Mouse (Mus musculus) 416B (cell line): ENCODE measurements around the gene Slc25a41.

ENCODE experiments used
- DNase-seq: peaks from one replicate; pipeline ENCODE4 v3.0.0; 2011; ENCODE audit warnings: low read depth

Slc25a41 gene

DNA sequence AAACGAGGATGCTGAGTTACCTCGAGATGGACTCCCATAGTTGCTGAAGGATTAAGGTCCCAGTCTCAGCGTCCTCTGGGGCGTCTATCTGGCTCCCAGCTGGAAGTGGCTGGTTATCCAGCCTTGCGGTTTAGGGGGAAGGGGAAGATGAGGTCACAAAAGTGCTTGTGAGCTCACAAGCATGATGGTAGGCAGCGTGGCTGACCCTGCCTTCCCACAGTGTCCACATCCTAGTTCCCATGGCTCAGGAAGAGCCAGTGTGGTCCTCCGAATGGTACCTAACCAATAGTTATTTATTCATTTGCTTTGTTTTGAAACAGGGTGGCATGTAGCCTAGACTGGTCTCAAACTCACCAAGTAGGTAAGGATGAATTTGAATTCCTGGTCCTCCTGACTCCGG is at the start of gene Slc25a41:
Gene Slc25a41 (minus strand): TSS at position 101 of the 400 bp plus-strand sequence.
- no peak for DNase-seq

DNA sequence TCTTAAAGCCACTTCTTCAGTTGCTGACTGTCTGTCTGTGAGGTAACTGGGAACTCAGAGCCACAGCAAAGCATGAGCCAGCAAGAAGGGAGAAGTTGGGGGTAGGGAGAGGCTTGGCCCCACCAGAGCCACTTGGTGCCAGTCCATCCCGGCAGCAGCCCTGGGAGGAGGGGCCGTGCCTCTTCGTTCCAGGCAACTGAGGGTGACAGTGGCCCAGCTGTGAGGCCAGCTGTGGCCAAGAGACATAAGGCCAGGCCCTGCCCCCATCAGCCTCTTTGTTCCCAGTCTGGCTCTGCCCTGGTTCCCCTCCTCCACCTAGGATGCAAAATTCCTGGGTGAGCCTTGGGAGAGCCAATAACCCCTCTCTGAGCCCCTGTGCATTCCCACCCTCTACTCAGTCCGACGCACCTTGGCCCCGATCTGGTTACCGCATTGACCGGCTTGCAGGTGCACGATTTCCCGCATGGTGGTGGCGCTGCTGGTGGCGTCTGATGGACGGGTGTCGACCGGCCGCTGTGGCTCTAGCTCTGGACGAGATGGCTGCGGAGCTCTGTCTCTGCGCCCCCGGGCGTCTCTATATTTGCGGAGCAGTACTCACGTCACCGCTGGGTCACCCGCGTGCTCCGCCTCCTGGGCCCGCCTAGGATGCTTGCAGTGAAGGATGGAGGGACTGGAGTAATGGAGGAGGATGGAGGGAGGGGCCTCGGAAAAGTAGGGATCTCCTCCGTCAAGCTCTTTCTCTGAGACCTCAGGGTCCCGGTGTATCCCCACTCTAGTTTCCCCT is 45.8 kb upstream of the Slc25a41 start, which contains the start of gene Tubb4a:
Gene Tubb4a (minus strand): TSS at position 734 of the 784 bp plus-strand sequence.
- DNase-seq = no peak

DNA sequence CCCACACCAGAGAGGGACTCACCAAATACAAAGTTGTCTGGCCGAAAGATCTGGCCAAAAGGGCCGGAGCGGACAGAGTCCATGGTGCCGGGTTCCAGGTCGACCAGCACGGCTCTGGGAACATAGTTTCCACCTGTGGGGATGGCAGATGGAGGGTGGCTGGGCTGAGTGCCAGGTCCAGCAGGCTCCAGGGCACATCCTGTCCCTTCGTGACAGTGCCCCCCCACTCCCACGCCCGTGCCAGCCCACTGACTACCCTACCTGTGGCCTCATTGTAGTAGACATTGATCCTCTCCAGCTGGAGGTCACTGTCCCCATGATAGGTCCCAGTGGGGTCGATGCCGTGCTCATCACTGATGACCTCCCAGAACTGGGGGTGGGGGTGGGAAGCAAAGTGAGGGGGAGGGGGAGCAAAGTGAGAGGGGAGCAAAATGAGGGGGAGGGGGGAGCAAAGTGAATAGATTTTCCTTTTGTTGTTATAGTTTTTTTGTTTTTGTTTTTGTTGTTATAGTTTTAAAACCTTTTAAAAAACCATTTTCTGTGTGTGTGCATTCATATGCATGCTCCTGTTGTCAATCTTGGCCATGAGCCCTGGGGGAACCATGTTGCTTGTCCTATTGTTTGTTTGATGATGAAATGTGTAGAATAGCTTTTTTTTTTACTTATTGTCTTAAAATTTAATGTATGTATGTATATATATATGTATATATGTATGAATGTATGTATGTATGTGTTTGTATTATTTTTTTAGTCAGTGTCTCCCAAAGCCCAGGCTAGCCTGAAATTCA is 44.7 kb upstream of the Slc25a41 start:
- DNase-seq = no peak

GRCm38 (mm10) chr17:57082481-57082880 is 41.0 kb upstream of the Slc25a41 start:
- DNase-seq = no peak

- DNase-seq = no peak
These were observed 39.9 kb upstream of the Slc25a41 start for GRCm38 (mm10) chr17:57081234-57081842.

GRCm38 (mm10) chr17:57079919-57080318 is 38.5 kb upstream of the Slc25a41 start:
- DNase-seq = no peak

- DNase-seq = peak; percentile 59
These were observed 36.9 kb upstream of the Slc25a41 start, which contains the start of gene Dennd1c for GRCm38 (mm10) chr17:57078336-57078735. Gene Dennd1c, minus strand, starts transcription at chr17:57078514.

- no peak for DNase-seq
These were observed 35.5 kb upstream of the Slc25a41 start for GRCm38 (mm10) chr17:57076916-57077315.

DNA sequence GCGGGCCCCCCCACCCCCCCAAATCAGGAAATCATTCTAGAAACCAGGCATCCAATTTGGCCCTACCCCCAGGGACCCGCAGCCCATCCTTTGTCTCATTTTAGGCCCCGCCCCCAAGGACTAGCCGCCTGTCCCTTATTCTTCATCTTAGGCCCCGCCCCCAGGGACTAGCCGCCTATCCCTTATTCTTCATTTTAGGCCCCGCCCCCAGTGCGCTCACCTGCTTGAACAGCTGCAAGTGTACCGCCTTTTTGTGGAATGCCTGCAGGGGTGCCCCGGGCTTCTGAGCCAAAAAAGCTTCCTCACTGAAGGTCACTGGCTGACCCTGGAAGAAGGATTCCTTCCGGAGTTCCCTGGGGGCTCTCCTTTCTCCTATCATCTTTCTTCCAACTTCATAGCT is 29.2 kb upstream of the Slc25a41 start:
- no peak for DNase-seq

GRCm38 (mm10) chr17:57070272-57070671 is 28.8 kb upstream of the Slc25a41 start:
- no peak for DNase-seq

- DNase-seq = no peak
These were observed 25.5 kb upstream of the Slc25a41 start for GRCm38 (mm10) chr17:57066908-57067307.

- DNase-seq = no peak
These were observed 21.6 kb upstream of the Slc25a41 start for GRCm38 (mm10) chr17:57063031-57063430.

DNA sequence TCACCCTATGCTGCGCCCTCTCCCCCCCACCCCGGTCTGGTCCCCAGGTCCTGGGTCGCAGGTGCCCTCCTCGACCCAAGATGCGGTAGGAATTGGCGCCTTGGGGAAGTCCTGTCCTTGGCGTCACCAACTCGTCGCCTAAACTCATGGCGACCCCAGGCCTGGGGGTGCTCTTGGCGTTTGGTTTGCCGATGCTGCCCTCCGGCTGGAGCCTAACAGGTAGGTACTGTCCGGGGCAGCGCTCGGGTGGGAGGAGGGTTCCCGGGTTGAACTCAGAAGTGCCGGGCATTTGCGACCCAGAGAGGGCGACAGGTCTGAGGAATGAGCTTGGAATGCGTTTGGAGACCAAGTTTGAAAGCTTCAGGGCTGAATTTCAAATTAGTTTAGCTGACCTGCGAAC is 21.1 kb upstream of the Slc25a41 start:
- no peak for DNase-seq

DNA sequence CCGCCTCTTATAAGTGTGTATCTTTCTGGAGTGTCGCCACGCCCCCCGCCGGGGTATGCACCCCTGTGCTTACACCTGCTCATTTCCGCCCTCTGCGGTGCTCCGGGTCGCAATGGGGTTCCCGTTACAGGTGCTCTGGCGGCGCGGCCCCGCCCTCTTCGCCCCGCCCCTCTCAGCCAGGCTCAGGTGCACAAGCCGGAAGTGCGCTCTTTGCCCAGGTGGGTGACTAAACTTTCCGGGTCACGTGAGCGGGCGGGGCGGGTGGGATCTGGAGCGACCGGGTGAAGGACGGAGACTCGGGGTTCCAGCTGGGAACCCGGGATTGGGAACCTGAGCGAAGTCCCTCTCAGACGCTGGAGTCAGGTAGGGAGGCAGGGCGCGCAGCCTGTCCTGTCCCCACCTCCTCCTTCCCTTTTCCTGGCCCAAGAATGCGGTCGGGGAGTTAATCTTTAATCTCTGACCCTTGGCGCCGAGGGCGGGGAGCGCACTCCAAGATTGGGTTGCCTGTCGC is 20.6 kb upstream of the Slc25a41 start:
- no peak for DNase-seq

- no peak for DNase-seq
These were observed 19.6 kb upstream of the Slc25a41 start for GRCm38 (mm10) chr17:57061069-57061468.

DNA sequence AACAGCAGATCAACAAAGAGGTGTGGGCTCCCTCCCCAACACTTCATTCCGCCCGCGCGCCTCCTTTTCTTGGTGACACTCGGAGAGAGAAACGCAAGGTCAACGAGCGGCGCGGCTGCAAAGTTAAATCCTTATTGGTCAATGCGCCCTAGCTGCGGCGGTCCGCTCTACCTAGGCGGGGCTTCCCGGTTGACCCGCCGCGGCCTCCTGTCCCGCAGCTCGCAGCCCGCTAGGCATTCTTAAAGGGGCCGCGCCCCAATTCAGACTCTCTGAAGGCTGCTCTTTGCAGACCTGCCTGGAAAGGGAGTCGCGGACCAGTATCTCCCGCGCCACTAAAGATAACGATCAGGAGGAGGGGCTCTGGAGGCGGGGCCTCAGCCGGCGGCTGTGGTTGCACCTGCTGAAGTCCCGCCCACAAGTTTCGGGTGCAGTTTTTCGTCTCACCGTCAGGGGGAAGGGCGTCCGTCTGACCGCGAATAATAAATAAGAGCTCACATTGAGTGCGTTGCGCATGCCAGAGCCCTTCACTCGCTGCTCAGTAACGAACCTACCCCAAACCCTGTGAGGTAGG is 18.9 kb upstream of the Slc25a41 start:
- peak; percentile 97 for DNase-seq

- peak; percentile 80 for DNase-seq
These were observed 18.1 kb upstream of the Slc25a41 start, which contains the start of gene Slc25a23 for GRCm38 (mm10) chr17:57059486-57059977. Gene Slc25a23, minus strand, starts transcription at chr17:57059863.

GRCm38 (mm10) chr17:57058891-57059485 is 17.5 kb upstream of the Slc25a41 start, which contains the start of gene Crb3:
Gene Crb3, plus strand, starts transcription at chr17:57059105.
- DNase-seq = no peak

GRCm38 (mm10) chr17:57056246-57056645 is 14.8 kb upstream of the Slc25a41 start:
- DNase-seq = no peak

DNA sequence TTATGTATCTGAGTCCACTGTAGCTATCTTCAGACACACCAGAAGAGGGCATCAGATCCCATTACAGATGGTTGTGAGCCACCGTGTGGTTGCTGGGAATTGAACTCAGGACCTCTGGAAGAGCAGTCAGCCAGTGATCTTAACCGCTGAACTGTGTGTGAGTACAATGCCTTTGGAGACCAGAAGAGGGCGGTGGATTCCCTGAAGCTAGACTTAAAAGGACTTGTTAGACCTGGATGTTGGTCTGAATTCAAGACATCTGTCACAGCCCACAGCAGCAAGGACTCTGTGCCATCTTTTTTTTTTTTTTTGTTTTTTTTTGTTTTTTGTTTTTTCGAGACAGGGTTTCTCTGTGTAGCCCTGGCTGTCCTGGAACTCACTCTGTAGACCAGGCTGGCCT is 10.2 kb upstream of the Slc25a41 start:
- peak; percentile 78 for DNase-seq

DNA sequence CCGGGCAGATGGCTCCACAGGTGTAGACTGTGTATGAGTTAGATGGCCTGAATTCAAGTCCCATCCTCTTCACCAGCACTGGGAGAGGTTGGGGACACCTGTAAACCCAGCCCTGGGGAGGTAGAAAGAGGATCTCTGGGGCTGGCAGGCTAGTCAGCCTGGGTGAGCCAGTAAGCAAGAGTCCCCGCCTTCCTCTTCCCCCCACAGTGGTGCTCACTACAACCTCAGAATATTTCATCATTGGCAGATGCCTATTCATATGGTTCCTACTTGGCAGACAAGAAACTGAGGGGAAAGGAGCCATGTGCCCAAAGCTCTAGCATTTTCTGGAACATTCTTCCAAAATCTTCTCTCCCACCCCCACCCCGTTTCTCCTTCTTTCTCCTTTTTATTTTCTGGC is 7.4 kb upstream of the Slc25a41 start:
- DNase-seq = peak; percentile 33
